Mouse (Mus musculus) kidney, adult 2 months (tissue): ENCODE measurements at regions not wholly inside any gene's neighbourhood (a gene's known extent, or its start where the extent isn't known, plus 50 kb on each side); places are given as distances from the start of the nearest gene placed in this dataset.

ENCODE experiments used
- CTCF ChIP-seq: fragments of 200-500 bp; conservative IDR thresholded peaks from 2 replicates; pipeline ENCODE4 v1.5.1; 2011; ENCODE audit warnings: low read depth, mild to moderate bottlenecking, control low read depth, low read length, moderate library complexity, mixed read lengths; ENCODE audit not compliant: insufficient read depth, insufficient read length
- POLR2A ChIP-seq: fragments of 200-500 bp; IDR thresholded peaks from one replicate; pipeline ENCODE4 v1.6.1; 2011; ENCODE audit warnings: low read depth, low read length, control low read depth

DNA sequence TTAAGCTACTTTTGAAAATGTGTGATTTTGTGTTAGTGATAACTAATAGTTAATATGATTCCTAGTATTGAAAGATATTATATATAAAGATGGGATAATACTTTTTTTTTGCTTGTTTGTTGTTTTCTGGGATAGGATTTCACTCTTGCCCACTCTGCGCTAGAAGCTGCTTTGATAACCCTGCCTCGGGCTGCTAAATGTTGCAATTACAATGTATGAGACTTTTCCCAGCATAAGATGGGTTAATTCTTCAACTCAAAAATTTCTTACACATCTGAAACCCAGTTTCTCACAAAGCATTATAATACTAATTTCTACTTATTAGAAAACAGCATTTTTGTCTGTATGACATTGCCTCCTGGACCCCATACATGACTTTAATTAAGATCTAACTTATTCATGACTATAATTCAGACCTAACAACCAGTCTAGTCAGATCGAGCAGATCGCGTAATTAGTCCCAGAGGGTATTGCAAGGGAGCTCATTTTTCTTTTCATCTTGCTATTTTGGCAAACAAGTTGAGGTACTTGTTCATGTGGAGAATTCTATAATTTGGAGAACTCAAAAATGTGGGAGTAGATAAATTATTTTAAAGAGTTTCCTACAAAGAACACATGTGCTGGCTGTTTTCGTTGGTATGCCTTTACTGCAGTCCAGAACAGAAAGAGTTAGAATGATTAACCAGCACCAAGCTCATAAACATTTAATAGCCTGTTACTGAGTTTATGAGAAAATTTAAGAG lies 155.2 kb downstream of the Zpld1 start:
- TF ChIP-seq CTCF (no peak), POLR2A (no peak)
